Mouse (Mus musculus): ENCODE measurements around the gene Eif2a. TPM values are rescaled to one million over a fixed set of nuclear protein-coding genes. Genes with fewer than 3 reads are reported as not detected.

The Eif2a gene
- 32.0 and 34.5 TPM in 2 replicates for polyA plus RNA-seq (2015; fragmentation: Nextera tagmentation; extraction: Ambion mirVana)

DNA sequence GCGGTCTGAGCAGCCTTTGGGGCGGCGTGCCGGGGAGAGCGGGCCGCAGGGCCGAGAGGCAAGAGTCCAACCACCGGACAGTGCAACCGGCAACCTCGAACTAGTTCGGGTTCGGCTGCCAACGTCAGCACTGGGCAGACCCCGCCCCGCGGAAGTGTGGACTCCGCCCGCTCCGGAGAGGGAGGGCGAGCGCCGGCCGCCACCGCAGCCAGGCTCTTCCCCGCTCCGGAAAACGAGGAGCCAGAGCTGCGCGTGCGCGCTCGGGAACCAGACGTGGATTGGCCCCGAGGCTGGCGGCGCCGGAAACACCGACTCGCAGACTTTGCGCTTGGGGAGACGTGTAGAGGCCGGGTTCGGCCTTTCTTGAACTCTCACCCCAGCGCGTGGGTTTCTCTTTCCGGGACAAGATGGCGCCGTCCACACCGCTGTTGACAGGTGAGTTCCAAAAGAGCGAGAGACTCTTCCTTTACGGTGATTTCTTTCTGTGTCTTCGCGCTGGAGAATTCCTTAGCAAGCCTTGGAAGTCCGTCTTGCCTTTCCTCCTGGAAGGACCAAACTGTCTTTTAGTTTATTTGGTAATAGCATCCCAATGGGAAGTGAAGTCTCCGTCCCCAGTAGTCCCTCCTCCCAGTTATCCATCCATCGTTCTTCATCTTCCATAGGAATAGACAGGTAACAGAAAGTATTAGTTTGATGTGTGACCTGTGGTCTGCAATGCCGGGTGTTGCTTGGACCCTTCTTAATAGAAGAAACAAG, at the start of gene Eif2a, which contains the start of gene Serp1:
Eif2a (plus strand) TSS at position 170 of the 756 bp plus-strand sequence.
Serp1 (minus strand) TSS at position 241 of the 756 bp plus-strand sequence.
- peak within 1 kb of the TSS; percentile 77 for H3K4me2 ChIP-seq
- H3K4me3 ChIP-seq: peak within 1 kb of the TSS; percentile 100
- H3K27me3 ChIP-seq: no peaks in the 10 kb centered on the region
- under 1% methylated on average over 57 of the region's 57 CpGs for WGBS
- peaks cover 14% of the 10 kb centered on the region for H3K4me1 ChIP-seq (replicated peaks)
- peak; percentile 100 for ATAC-seq (replicated peaks; ENCODE audit: insufficient number of reproducible peaks, insufficient read depth, low FRiP score, low read depth)
- peak within 1 kb of the TSS; percentile 96 for H3K27ac ChIP-seq
- peak within 1 kb of the TSS; percentile 99 for H3K9ac ChIP-seq
- peaks cover 23% of the 10 kb centered on the region for H3K36me3 ChIP-seq
- H3K9me3 ChIP-seq (replicated peaks): no peaks in the 10 kb centered on the region

DNA sequence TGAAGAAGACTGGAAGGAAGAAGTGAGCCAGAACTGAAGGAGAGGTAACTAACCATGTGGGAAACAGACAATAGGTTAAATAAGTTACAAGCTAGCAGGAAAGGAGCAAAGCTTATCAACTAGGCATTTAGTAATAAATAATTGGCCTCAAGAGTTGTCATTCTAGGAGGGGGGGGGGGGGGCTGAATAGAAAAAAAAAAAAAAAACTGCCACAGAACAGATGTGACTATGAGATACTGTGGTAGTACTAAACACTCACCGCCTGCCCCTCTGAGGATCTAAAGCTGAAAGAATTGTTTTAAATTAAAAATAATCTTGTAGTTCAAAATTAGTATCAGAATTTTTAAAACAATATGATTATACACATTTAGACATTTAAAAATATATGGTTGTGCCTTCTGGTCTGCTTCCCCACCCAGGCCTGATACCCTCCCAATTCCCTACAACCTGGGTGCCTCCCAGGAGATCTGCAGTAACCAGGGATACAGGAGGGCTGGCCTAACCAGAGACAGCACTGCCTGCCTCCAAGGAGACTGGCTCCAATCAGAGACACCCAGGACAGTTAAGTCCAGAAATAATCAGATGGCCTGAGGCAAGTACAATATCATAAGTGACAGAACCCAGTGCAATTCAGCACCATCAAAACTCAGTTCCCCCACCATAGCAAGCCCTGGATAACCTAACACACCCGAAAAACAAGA, 46.7 kb upstream of the Eif2a start:
- Histone ChIP-seq H3K27me3 (no peaks in the 10 kb centered on the region), H3K27ac (no peak overlapping the region), H3K4me3 (no peak overlapping the region), H3K9ac (no peak overlapping the region), H3K4me2 (no peak overlapping the region), H3K9me3 (replicated peaks) (no peaks in the 10 kb centered on the region), H3K4me1 (replicated peaks) (no peaks in the 10 kb centered on the region; the same call in 1 of the 2 replicates), H3K36me3 (no peaks in the 10 kb centered on the region)
- 71% methylated on average over 2 of the region's 2 CpGs for WGBS
- ATAC-seq (replicated peaks; ENCODE audit: insufficient number of reproducible peaks, insufficient read depth, low FRiP score, low read depth): no peak

DNA sequence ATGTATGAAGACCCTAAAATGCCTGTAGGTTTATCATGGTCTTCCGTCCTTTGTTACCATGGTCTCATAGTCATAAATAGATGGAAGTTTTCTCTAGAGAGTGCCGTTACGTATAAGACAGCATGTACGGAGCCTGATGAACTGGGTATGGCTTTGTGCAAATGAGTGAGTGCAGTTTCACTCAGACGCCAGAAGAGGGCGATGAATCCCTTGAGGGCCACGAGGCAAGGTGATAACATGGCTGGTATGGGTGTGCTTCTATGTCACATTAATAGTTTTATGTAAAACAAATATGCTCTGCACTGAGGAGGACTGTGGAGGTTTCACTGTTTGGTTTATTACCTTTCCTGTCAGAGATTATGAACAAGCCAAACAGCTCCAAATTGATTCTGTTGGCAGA, 39.7 kb upstream of the Eif2a start:
- 63% methylated on average over 7 of the region's 7 CpGs for WGBS
- H3K4me1 ChIP-seq (replicated peaks): no peaks in the 10 kb centered on the region; the same call in 1 of the 2 replicates
- no peak overlapping the region for H3K27ac ChIP-seq
- no peak overlapping the region for H3K9ac ChIP-seq
- no peak overlapping the region for H3K4me2 ChIP-seq
- H3K9me3 ChIP-seq (replicated peaks): no peaks in the 10 kb centered on the region
- no peaks in the 10 kb centered on the region for H3K36me3 ChIP-seq
- H3K27me3 ChIP-seq: no peaks in the 10 kb centered on the region
- H3K4me3 ChIP-seq: no peak overlapping the region
- no peak for ATAC-seq (replicated peaks; ENCODE audit: insufficient number of reproducible peaks, insufficient read depth, low FRiP score, low read depth)

DNA sequence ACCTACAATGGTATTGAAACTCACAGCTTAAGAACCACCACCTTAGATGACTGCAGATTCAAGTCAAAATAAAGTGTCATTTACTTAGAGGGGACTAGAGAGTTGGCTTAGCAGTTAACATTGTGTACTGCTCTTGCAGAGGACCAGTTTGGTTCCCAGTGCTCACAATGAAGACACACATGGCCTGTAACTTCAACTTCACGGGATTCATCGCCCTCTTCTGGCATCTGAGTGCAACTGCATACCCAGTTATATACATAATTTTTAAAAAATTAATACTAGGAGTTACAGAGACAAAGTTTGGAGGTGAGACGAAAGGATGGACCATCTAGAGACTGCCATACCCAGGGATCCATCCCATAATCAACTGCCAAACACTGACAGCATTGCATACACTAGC, 38.5 kb upstream of the Eif2a start:
- Histone ChIP-seq H3K27ac (no peak overlapping the region), H3K9me3 (replicated peaks) (no peaks in the 10 kb centered on the region), H3K27me3 (no peaks in the 10 kb centered on the region), H3K36me3 (no peaks in the 10 kb centered on the region), H3K4me1 (replicated peaks) (no peaks in the 10 kb centered on the region), H3K4me3 (no peak overlapping the region), H3K4me2 (no peak overlapping the region), H3K9ac (no peak overlapping the region)
- ATAC-seq (replicated peaks; ENCODE audit: insufficient number of reproducible peaks, insufficient read depth, low FRiP score, low read depth): no peak
- WGBS: 70% methylated on average over 3 of the region's 3 CpGs

DNA sequence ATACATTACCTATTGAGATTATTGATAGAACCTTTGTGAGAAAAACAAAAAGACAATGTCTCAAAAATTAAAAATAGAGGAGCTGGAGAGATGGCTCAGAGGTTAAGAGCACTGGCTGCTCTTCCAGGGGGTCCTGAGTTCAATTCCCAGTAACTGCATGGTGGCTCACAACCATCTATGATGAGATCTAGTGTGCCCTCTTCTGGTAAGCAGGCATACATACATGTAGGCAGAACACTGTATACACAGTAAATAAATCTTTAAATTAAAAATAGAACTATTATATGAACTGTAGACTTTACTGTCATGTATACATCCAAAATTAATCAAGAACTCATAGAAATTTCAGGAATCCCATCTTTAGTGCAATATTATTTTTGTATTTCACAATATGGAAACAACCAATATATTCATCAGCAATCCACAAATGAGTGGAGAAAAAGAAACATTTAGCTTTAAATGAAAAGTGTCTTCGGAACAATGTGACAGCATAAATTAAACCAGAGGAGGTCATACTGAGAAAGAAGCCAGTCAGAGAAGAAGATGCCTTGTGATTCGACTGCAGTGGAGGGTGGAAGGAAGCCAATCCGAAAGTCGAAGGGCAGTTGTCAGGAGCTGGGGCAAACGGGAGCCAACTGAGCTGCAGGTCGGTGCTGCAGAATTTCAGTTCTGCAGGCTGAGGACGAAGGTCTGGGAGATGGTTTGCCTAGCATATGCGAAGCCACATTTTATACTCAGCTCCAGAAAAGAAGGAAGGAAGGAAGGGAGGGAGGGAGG, 37.4 kb upstream of the Eif2a start:
- H3K9me3 ChIP-seq (replicated peaks): no peaks in the 10 kb centered on the region
- H3K4me2 ChIP-seq: no peak overlapping the region
- no peak for ATAC-seq (replicated peaks; ENCODE audit: insufficient number of reproducible peaks, insufficient read depth, low FRiP score, low read depth)
- no peak overlapping the region for H3K9ac ChIP-seq
- WGBS: 65% methylated on average over 8 of the region's 8 CpGs
- no peak overlapping the region for H3K4me3 ChIP-seq
- no peak overlapping the region for H3K27ac ChIP-seq
- no peaks in the 10 kb centered on the region for H3K27me3 ChIP-seq
- no peaks in the 10 kb centered on the region for H3K36me3 ChIP-seq
- no peaks in the 10 kb centered on the region for H3K4me1 ChIP-seq (replicated peaks)

DNA sequence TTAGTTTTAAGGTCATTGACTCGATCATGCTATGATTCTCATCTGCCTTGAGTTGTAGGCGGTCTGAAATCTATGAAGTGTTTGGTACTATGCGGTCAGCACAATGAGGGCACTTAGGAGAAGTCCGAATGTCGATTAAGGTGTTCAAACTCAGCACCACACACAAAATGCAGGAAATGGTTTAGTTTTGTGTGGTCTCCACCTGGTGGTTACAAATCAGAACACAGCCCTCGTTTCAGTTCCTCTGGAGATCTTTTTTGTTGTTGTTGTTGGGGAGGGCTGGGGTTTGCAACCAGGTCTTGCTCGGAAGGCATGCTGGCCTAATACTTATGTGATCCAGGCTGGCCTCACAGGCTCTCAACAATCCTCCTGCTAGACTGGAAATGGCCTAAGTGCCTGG, 34.8 kb upstream of the Eif2a start:
- Histone ChIP-seq H3K9me3 (replicated peaks) (no peaks in the 10 kb centered on the region), H3K27ac (no peak overlapping the region), H3K4me2 (no peak overlapping the region), H3K9ac (no peak overlapping the region), H3K27me3 (no peaks in the 10 kb centered on the region), H3K36me3 (no peaks in the 10 kb centered on the region), H3K4me1 (replicated peaks) (no peaks in the 10 kb centered on the region), H3K4me3 (no peak overlapping the region)
- WGBS: 63% methylated on average over 7 of the region's 7 CpGs
- ATAC-seq (replicated peaks; ENCODE audit: insufficient number of reproducible peaks, insufficient read depth, low FRiP score, low read depth): no peak

DNA sequence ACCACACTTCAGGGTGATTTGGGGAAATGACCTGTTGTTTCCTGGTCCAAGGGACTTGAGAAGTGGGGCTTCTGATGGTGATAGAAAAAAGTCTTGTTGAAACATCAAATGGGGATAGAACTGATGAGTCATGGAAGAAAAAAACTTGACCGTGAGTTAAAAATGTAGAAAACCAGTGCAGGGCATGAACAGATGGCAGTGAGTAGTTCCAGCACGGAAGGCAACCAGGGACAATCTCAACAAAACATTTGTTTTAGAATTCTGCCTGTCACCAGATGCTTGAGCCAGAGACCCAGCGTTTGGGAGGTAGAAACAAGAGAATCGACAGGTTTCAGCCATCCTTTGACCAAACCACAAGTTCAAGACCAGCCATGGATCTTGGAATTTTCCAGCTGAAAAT, 32.0 kb upstream of the Eif2a start:
- Histone ChIP-seq H3K36me3 (no peaks in the 10 kb centered on the region), H3K9me3 (replicated peaks) (no peaks in the 10 kb centered on the region), H3K4me3 (no peak overlapping the region), H3K4me2 (no peak overlapping the region), H3K27ac (no peak overlapping the region), H3K27me3 (no peaks in the 10 kb centered on the region), H3K4me1 (replicated peaks) (no peaks in the 10 kb centered on the region), H3K9ac (no peak overlapping the region)
- WGBS: 64% methylated on average over 4 of the region's 4 CpGs
- ATAC-seq (replicated peaks; ENCODE audit: insufficient number of reproducible peaks, insufficient read depth, low FRiP score, low read depth): no peak

DNA sequence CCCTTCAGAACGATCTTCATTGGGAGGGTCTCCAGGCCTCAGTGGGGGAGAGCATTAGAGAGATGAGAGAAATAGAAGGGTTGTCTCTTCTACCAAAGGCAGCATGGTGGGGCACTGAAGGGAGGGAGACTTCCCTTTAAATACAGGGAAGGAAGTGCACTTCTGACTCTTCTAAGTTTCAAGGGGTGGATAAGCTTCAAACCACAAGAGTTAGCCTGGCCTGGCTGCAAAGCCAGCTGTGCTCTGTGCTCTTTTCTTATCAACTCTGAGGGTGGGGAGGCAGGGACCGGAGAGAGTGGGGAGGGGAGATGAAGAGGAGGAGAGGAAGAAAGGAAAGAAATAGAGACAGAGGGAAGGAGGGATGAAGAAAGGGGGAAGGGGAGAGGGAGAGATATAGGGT, 23.7 kb upstream of the Eif2a start:
- H3K36me3 ChIP-seq: no peaks in the 10 kb centered on the region
- H3K9me3 ChIP-seq (replicated peaks): no peaks in the 10 kb centered on the region
- no peak overlapping the region for H3K27ac ChIP-seq
- 41% methylated on average over 2 of the region's 2 CpGs for WGBS
- H3K4me2 ChIP-seq: no peak overlapping the region
- H3K4me3 ChIP-seq: no peak overlapping the region
- H3K27me3 ChIP-seq: no peaks in the 10 kb centered on the region
- H3K9ac ChIP-seq: no peak overlapping the region
- no peak for ATAC-seq (replicated peaks; ENCODE audit: insufficient number of reproducible peaks, insufficient read depth, low FRiP score, low read depth)
- no peaks in the 10 kb centered on the region for H3K4me1 ChIP-seq (replicated peaks)

DNA sequence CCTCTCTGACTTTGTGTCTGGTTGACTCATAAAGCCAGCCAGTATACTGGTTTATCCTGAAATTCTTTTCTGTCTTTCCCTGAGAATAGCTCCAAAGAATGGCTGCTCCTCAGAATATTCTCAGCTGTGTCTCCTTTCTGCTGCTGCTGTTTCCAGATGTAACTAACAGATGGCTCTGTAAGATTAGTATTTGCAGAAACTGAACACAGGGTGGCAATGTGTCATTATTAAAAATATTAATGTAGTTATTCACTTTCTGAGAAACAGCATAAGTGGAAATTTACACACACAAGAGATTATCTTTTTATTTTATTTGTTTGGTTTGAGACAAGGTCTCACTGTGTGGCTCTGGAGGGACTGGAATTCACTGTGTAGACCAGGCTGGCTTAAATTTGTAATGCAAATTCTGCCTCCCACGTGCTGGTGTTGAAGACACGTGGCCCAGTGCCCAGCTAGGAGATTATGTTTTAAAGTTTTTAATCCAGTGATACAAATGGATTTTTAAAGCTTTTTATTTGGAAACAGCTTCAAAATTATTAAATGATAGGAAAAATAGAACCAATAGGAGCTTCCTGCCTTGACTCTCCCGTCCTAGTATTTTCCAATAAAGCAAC, 21.8 kb upstream of the Eif2a start:
- ATAC-seq (replicated peaks; ENCODE audit: insufficient number of reproducible peaks, insufficient read depth, low FRiP score, low read depth): no peak
- H3K27ac ChIP-seq: no peak overlapping the region
- 57% methylated on average over 3 of the region's 3 CpGs for WGBS
- H3K4me2 ChIP-seq: no peak overlapping the region
- H3K36me3 ChIP-seq: no peaks in the 10 kb centered on the region
- no peaks in the 10 kb centered on the region for H3K27me3 ChIP-seq
- no peaks in the 10 kb centered on the region for H3K9me3 ChIP-seq (replicated peaks)
- H3K9ac ChIP-seq: no peak overlapping the region
- H3K4me3 ChIP-seq: no peak overlapping the region
- no peaks in the 10 kb centered on the region for H3K4me1 ChIP-seq (replicated peaks)

DNA sequence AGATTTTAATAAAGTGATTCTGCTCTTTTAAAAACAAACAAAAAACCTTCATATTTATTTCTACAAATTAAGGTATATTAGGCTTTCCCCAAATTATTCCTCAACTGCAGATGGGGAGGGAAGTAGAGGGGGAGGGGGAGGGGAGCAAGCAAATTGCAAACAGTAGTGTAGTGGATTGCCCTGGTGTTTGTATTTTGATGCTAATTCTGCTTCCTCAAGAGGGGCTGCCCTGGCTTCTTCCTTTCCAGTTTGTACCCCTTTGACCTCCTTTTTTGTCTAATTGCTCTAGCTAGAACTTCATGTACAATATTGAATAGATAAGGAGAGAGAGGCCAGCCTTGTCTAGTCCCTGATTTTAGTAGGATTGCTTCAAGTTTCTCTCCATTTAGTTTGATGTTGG, 20.9 kb upstream of the Eif2a start:
- ATAC-seq (replicated peaks; ENCODE audit: insufficient number of reproducible peaks, insufficient read depth, low FRiP score, low read depth): no peak
- H3K4me3 ChIP-seq: no peak overlapping the region
- no peak overlapping the region for H3K9ac ChIP-seq
- no peaks in the 10 kb centered on the region for H3K36me3 ChIP-seq
- no peak overlapping the region for H3K4me2 ChIP-seq
- H3K27me3 ChIP-seq: no peaks in the 10 kb centered on the region
- H3K9me3 ChIP-seq (replicated peaks): no peaks in the 10 kb centered on the region
- no peaks in the 10 kb centered on the region for H3K4me1 ChIP-seq (replicated peaks)
- no peak overlapping the region for H3K27ac ChIP-seq
